Mouse (Mus musculus) gastrocnemius, postnatal 14 days (tissue): ENCODE results near the gene Cachd1. TPM values are rescaled to one million over a fixed set of nuclear protein-coding genes. Genes with fewer than 3 reads are reported as not detected.
A peak's percentile ranks its signal among the peaks of the same experiment; 100 is the strongest.

Source experiments
- DNase-seq: peaks from one replicate; pipeline ENCODE4 v3.0.0; 2021; ENCODE audit warnings: mixed read lengths
- intact Hi-C: fragments of 180-260 bp; cut with DNase I; formaldehyde crosslinking; loops from one replicate; pipeline ENCODE4 v1.15.1; 2025; ENCODE audit warnings: low total_unique reads
- total RNA-seq, 2 experiments: library from RNA; stranded (reverse); gene quantifications; 2 replicates each; pipeline ENCODE4 v1.2.3; 2021

The Cachd1 gene
- total RNA-seq, 2 experiments from 2014 or later = 5.0 to 5.2 TPM

GRCm38 (mm10) chr4:100782348-100782747 lies 5.9 kb downstream of the Cachd1 start:
- intact Hi-C loops = no loop called here
- peak; percentile 24 for DNase-seq

- DNase-seq = no peak
- intact Hi-C loops = no loop called here
These were observed 6.4 kb downstream of the Cachd1 start for GRCm38 (mm10) chr4:100782891-100783290.

GRCm38 (mm10) chr4:100787201-100787600 lies 10.7 kb downstream of the Cachd1 start:
- DNase-seq = no peak

GRCm38 (mm10) chr4:100790176-100790575 lies 13.7 kb downstream of the Cachd1 start:
- intact Hi-C loops = no loop called here
- DNase-seq = no peak

More at GRCm38 (mm10) chr4:100787201-100787600, 10.7 kb downstream of the Cachd1 start:
- intact Hi-C loops = no loop called here

GRCm38 (mm10) chr4:100793147-100793546 lies 16.7 kb downstream of the Cachd1 start:
- intact Hi-C loops = no loop called here
- no peak for DNase-seq

GRCm38 (mm10) chr4:100795523-100795922 lies 19.0 kb downstream of the Cachd1 start:
- no peak for DNase-seq
- intact Hi-C loops = no loop called here

GRCm38 (mm10) chr4:100800730-100801442 lies 24.4 kb downstream of the Cachd1 start:
- no peak for DNase-seq
- intact Hi-C loops = no loop called here

GRCm38 (mm10) chr4:100801443-100801786 lies 24.9 kb downstream of the Cachd1 start:
- intact Hi-C loops = no loop called here
- no peak for DNase-seq

- DNase-seq = no peak
- intact Hi-C loops = no loop called here
These were observed 34.7 kb downstream of the Cachd1 start for GRCm38 (mm10) chr4:100811057-100811695.

- intact Hi-C loops = no loop called here
- no peak for DNase-seq
These were observed 35.5 kb downstream of the Cachd1 start for GRCm38 (mm10) chr4:100811802-100812510.

- intact Hi-C loops = no loop called here
- DNase-seq = no peak
These were observed 37.4 kb downstream of the Cachd1 start for GRCm38 (mm10) chr4:100813767-100814461.

GRCm38 (mm10) chr4:100819238-100819637 lies 42.8 kb downstream of the Cachd1 start:
- intact Hi-C loops = no loop called here
- DNase-seq = no peak

- DNase-seq = no peak
These were observed 46.1 kb downstream of the Cachd1 start for GRCm38 (mm10) chr4:100822526-100822925.

GRCm38 (mm10) chr4:100827374-100827773 lies 50.9 kb downstream of the Cachd1 start:
- intact Hi-C loops = no loop called here
- no peak for DNase-seq

More at GRCm38 (mm10) chr4:100822526-100822925, 46.1 kb downstream of the Cachd1 start:
- intact Hi-C loops = no loop called here

- intact Hi-C loops = no loop called here
- DNase-seq = no peak
These were observed 52.3 kb downstream of the Cachd1 start for GRCm38 (mm10) chr4:100828737-100829136.

- intact Hi-C loops = no loop called here
These were observed 60.7 kb downstream of the Cachd1 start for GRCm38 (mm10) chr4:100837205-100837604.

GRCm38 (mm10) chr4:100842629-100843028 lies 66.2 kb downstream of the Cachd1 start:
- intact Hi-C loops = no loop called here
- DNase-seq = no peak

More at GRCm38 (mm10) chr4:100837205-100837604, 60.7 kb downstream of the Cachd1 start:
- DNase-seq = no peak

- DNase-seq = no peak
- intact Hi-C loops = no loop called here
These were observed 66.6 kb downstream of the Cachd1 start for GRCm38 (mm10) chr4:100843119-100843518.

GRCm38 (mm10) chr4:100850846-100851495 lies 74.5 kb downstream of the Cachd1 start:
- no peak for DNase-seq
- intact Hi-C loops = no loop called here
